Mouse (Mus musculus) layer of hippocampus, postnatal 25 days (tissue): ENCODE data around the gene Fnbp1. TPM values are rescaled to one million over a fixed set of nuclear protein-coding genes. Genes with fewer than 3 reads are reported as not detected.

Experiments used
- DNase-seq, 2 experiments: peaks; one replicate each; pipeline ENCODE4 v3.0.0; 2022; ENCODE audit warnings: mixed read lengths in 2 of 2, low spot score in 1 of 2; ENCODE audit errors: extremely low spot score in 1 of 2
- total RNA-seq, 2 experiments: library from RNA; stranded (reverse); gene quantifications; 2 replicates each; pipeline ENCODE4 v1.2.3; 2021

The Fnbp1 gene
- total RNA-seq, 2 experiments from 2014 or later = 95.1 to 118 TPM

- DNase-seq = no peak
Observed at GRCm38 (mm10) chr2:31042881-31043280, 98.9 kb downstream of the Fnbp1 start.

GRCm38 (mm10) chr2:31041386-31041785 is 100.4 kb downstream of the Fnbp1 start:
- DNase-seq = no peak

GRCm38 (mm10) chr2:31040487-31040886 is 101.3 kb downstream of the Fnbp1 start:
- no peak for DNase-seq

GRCm38 (mm10) chr2:31040043-31040442 is 101.8 kb downstream of the Fnbp1 start:
- no peak for DNase-seq

- DNase-seq = no peak
Observed at GRCm38 (mm10) chr2:31036811-31037210, 105.0 kb downstream of the Fnbp1 start.

GRCm38 (mm10) chr2:31031972-31032371 is 109.8 kb downstream of the Fnbp1 start:
- DNase-seq = no peak

- DNase-seq = no peak
Observed at GRCm38 (mm10) chr2:31026642-31027041, 115.2 kb downstream of the Fnbp1 start.

GRCm38 (mm10) chr2:31025458-31025857 is 116.3 kb downstream of the Fnbp1 start:
- DNase-seq = no peak

GRCm38 (mm10) chr2:31024618-31025370 is 117.0 kb downstream of the Fnbp1 start:
- DNase-seq = peak; percentile 54 to 71

GRCm38 (mm10) chr2:31023940-31024339 is 117.9 kb downstream of the Fnbp1 start:
- DNase-seq = no peak

GRCm38 (mm10) chr2:31020202-31020601 is 121.6 kb downstream of the Fnbp1 start:
- no peak for DNase-seq

GRCm38 (mm10) chr2:31019011-31019410 is 122.8 kb downstream of the Fnbp1 start:
- DNase-seq = no peak

- no peak for DNase-seq
Observed at GRCm38 (mm10) chr2:31018519-31018918, 123.3 kb downstream of the Fnbp1 start.

GRCm38 (mm10) chr2:31017625-31018317 is 124.0 kb downstream of the Fnbp1 start:
- no peak for DNase-seq

- no peak for DNase-seq
Observed at GRCm38 (mm10) chr2:31013371-31014120, 128.3 kb downstream of the Fnbp1 start.

- no peak for DNase-seq
Observed at GRCm38 (mm10) chr2:31007208-31007607, 134.6 kb downstream of the Fnbp1 start.

- no peak for DNase-seq
Observed at GRCm38 (mm10) chr2:31006434-31006833, 135.4 kb downstream of the Fnbp1 start.

GRCm38 (mm10) chr2:31005453-31005852 is 136.4 kb downstream of the Fnbp1 start:
- DNase-seq = no peak

GRCm38 (mm10) chr2:31002857-31003256 is 139.0 kb downstream of the Fnbp1 start:
- DNase-seq = no peak

GRCm38 (mm10) chr2:30998443-30999260 is 143.2 kb downstream of the Fnbp1 start:
- no peak for DNase-seq
